Mouse (Mus musculus) myocyte (in vitro differentiated cells): ENCODE measurements around the gene Shisa6.

Source experiments
- CEBPB ChIP-seq: IDR thresholded peaks from 2 replicates; pipeline ENCODE4 v1.6.1; 2011; ENCODE audit warnings: mild to moderate bottlenecking, moderate library complexity; ENCODE audit not compliant: poor library complexity, insufficient read depth, severe bottlenecking
- MAX ChIP-seq: IDR thresholded peaks from one replicate; pipeline ENCODE4 v1.6.1; 2011; ENCODE audit warnings: low read depth, mild to moderate bottlenecking, control low read depth
- POLR2A ChIP-seq: IDR thresholded peaks from one replicate; pipeline ENCODE4 v1.6.1; 2011; ENCODE audit warnings: low read depth, mild to moderate bottlenecking, control low read depth, moderate library complexity; ENCODE audit not compliant: insufficient read length
- TCF12 ChIP-seq: IDR thresholded peaks from one replicate; pipeline ENCODE4 v1.6.1; 2011; ENCODE audit warnings: mild to moderate bottlenecking, control low read depth; ENCODE audit not compliant: poor library complexity, insufficient read depth, severe bottlenecking
- TCF3 ChIP-seq: IDR thresholded peaks from one replicate; pipeline ENCODE4 v1.6.1; 2011; ENCODE audit warnings: low read depth, control low read depth; ENCODE audit not compliant: insufficient read length
- USF1 ChIP-seq: IDR thresholded peaks from one replicate; pipeline ENCODE4 v1.6.1; 2011; ENCODE audit warnings: low read depth, mild to moderate bottlenecking, control low read depth, moderate library complexity

GRCm38 (mm10) chr11:66312764-66313163 lies 213.0 kb downstream of the Shisa6 start:
- TF ChIP-seq TCF3 = no peak
- TF ChIP-seq POLR2A = no peak
- TF ChIP-seq TCF12 = no peak
- no peak for TF ChIP-seq USF1
- no peak for TF ChIP-seq MAX
- no peak for TF ChIP-seq CEBPB
